Mouse (Mus musculus) heart, embryonic 13.5 days (tissue): ENCODE data around the gene Zfp984. TPM values are rescaled to one million over a fixed set of nuclear protein-coding genes. Genes with fewer than 3 reads are reported as not detected.
"Not testable (repeated sequence)": the region's sequence is repeated elsewhere in the genome, so short reads cannot be mapped to it uniquely, and the experiment has no call there.

Experiments used
- ATAC-seq: fragments of 200-750 bp; cut with Nextera tagmentation; 2 replicates; pipeline ENCODE4 v1.8.0; 2017; ENCODE audit warnings: moderate TSS enrichment; ENCODE audit not compliant: insufficient number of reproducible peaks, low FRiP score, low TSS enrichment; ENCODE audit errors: extremely low read depth
- H3K27ac ChIP-seq: fragments of 300-500 bp; sonication (generic); replicated peaks from 2 replicates; pipeline ENCODE4 v1.5.1; 2015; ENCODE audit warnings: moderate library complexity, mild to moderate bottlenecking, inconsistent platforms
- H3K27me3 ChIP-seq: fragments of 300-500 bp; sonication (generic); replicated peaks from 2 replicates; pipeline ENCODE4 v1.6.1; 2015; ENCODE audit warnings: mild to moderate bottlenecking, inconsistent platforms
- H3K36me3 ChIP-seq: fragments of 300-500 bp; sonication (generic); 2 replicates; pipeline ENCODE4 v1.6.1; 2015; ENCODE audit warnings: mild to moderate bottlenecking, inconsistent platforms
- H3K4me1 ChIP-seq: fragments of 300-500 bp; sonication (generic); 2 replicates; pipeline ENCODE4 v1.6.1; 2015; ENCODE audit warnings: inconsistent platforms
- H3K4me2 ChIP-seq: fragments of 300-500 bp; sonication (generic); 2 replicates; pipeline ENCODE4 v1.6.1; 2015; ENCODE audit warnings: inconsistent platforms, mild to moderate bottlenecking, moderate library complexity
- H3K4me3 ChIP-seq: fragments of 300-500 bp; sonication (generic); 2 replicates; pipeline ENCODE4 v1.5.1; 2015; ENCODE audit warnings: moderate library complexity, mild to moderate bottlenecking, inconsistent platforms
- H3K9ac ChIP-seq: fragments of 300-500 bp; sonication (generic); 2 replicates; pipeline ENCODE4 v1.6.1; 2015; ENCODE audit warnings: inconsistent platforms, mild to moderate bottlenecking, moderate library complexity
- H3K9me3 ChIP-seq: fragments of 300-500 bp; sonication (generic); 2 replicates; pipeline ENCODE4 v1.6.1; 2016; ENCODE audit warnings: inconsistent platforms
- WGBS: fragments of 180-500 bp; shearing (Covaris S2); methylation state at CpG from one replicate; pipeline ENCODE4 v1.1.7; 2015; ENCODE audit warnings: mixed read lengths; 5-methylcytosine and 5-hydroxymethylcytosine counted together
- polyA plus RNA-seq: library from polyadenylated mRNA; unstranded; fragments of >200 nt; fragmentation: Nextera tagmentation; extraction: Ambion mirVana; gene quantifications from 2 replicates; pipeline ENCODE4 v1.2.1, GENCODE M21; 2015

The Zfp984 gene
- polyA plus RNA-seq, 1 experiment from 2014 or later, result 9.1 TPM

DNA sequence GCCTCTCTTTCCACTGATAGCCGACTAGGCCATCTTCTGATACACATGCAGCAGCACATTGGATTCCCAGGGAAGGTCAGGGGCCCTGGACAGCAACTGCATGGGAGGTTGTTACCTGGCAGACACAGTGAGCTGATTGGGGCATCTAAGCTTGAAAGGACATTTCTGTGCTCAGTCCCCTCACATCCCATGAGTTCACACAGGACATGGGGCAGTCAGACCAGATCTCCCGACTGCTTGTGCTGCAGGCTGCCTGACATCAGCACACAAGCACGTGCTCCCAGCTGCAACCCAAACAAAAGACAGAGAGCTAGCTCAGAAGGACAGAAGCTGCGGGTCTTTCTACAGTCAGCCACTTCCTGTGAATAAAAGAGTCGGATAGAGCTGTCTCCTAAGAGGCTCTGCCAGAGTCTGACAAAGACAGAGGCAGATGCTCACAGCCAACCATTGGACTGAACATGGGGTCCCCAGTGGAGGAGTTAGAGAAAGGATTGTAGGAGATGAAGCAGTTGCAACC is 3.7 kb upstream of the Zfp984 start:
- no peaks in the 10 kb centered on the region for H3K36me3 ChIP-seq
- no peak; the same call in 1 of the 2 replicates for ATAC-seq
- H3K4me1 ChIP-seq, result peaks cover 10% of the 10 kb centered on the region
- no peak overlapping the region for H3K4me3 ChIP-seq
- H3K4me2 ChIP-seq, result no peak overlapping the region
- H3K9ac ChIP-seq, result no peak overlapping the region
- no peaks in the 10 kb centered on the region for H3K27me3 ChIP-seq
- no peaks in the 10 kb centered on the region for H3K9me3 ChIP-seq
- 33% methylated on average over 5 of the region's 5 CpGs for whole genome bisulfite sequencing
- H3K27ac ChIP-seq, result no peak overlapping the region

DNA sequence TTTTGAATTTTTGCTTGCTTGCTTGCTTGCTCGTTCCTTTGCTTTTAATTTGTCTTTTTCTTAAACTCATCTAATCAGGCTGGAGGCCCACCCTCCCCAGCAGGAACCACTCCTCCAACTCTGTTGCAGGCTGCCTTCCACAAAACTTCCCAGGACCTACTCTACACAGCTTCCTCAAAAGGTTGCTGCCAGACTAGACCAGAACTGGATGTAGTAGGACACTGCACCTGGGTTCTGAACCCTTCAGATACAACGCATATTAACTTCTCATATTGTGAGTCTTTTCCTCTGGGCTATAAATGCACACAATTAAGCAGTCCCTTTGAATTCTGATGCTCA is 347 bp upstream of the Zfp984 start:
- H3K4me1 ChIP-seq, result peaks cover 11% of the 10 kb centered on the region
- H3K9me3 ChIP-seq, H3K27me3 ChIP-seq, H3K27ac ChIP-seq, ATAC-seq: not testable (repeated sequence)
- peak overlapping the region; percentile 84; the same call in 1 of the 2 replicates for H3K9ac ChIP-seq
- peak overlapping the region; percentile 69 for H3K4me3 ChIP-seq
- 45% methylated on average over 2 of the region's 2 CpGs for WGBS
- peaks cover 15% of the 10 kb centered on the region for H3K36me3 ChIP-seq
- H3K4me2 ChIP-seq, result peak overlapping the region; percentile 81

DNA sequence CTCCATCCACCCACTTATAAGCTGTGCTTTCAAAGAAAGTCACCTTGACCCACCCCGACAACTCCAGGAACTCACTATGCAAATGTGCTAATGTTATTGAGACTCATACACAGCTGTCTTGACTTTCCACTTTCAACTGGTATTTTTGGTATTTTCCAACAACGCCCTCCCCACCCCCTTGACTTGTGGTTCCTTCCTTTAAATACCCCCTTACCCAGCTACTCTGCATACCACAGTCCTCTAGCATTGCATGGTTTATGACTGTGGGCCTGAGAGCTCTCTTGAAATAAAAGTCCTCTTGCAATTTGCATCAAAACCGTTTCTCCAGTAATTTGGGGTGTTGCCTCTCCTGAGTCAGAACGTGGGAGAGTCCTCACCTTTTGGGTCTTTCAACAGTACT is 1.1 kb downstream of the Zfp984 start:
- H3K27ac ChIP-seq, H3K9me3 ChIP-seq, ATAC-seq, H3K27me3 ChIP-seq, H3K9ac ChIP-seq: not testable (repeated sequence)
- Histone ChIP-seq H3K36me3 (peaks cover 30% of the 10 kb centered on the region), H3K4me3 (peak overlapping the region; percentile 69), H3K4me1 (peaks cover 11% of the 10 kb centered on the region), H3K4me2 (peak overlapping the region; percentile 81)
- 63% methylated on average over 4 of the region's 4 CpGs for WGBS

DNA sequence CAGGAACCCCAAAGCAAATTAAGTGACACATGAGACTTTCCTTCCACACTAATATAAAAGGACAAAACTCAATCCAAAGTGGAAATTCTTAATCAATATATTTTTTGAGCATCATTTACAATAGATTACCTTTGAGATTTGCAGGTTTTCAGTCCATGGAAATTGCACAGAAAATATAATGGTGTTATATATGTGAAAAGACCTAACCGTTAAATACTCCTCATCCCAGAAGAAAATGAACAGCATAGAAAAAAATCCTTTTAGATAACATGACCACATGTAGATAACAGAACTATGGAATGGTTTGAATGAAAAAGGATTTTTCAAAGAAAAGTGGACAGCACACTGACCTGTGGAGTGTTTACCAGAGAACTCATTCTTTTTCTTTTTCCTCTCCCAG is 14.3 kb downstream of the Zfp984 start:
- Histone ChIP-seq H3K9me3 (peaks cover 13% of the 10 kb centered on the region), H3K36me3 (peaks cover 37% of the 10 kb centered on the region)
- WGBS, result 88% methylated on average over 1 of the region's 1 CpGs
- H3K9ac ChIP-seq, ATAC-seq, H3K27me3 ChIP-seq, H3K4me3 ChIP-seq, H3K27ac ChIP-seq, H3K4me2 ChIP-seq, H3K4me1 ChIP-seq: not testable (repeated sequence)

DNA sequence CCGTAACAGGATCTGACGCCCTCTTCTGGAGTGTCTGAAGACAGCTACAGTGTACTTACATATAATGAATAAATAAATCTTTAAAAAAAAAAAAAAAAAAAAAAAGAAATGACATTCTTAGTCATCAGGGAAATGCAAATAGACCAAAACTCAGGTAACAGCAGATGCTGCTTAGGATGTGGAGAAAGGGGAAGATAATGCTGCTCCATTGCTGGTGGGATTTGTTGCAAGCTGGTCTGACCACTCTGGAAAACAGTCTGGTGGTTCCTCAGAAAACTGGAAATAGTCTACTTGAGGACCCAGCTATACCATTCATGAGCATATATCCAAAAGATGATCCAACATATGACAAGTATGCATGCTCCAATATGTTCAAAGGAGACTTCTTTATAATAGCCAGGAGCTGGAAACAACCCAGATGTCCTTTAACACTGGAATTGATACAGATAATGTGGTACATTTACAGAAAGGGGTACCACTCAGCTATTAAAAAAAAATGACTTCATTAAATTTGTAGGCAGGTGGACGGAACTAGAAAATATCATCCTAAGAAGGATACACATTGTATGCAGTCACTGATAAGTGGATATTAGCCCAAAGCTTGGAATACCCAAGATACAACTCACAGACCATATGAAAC is 15.4 kb downstream of the Zfp984 start:
- ATAC-seq, H3K4me3 ChIP-seq, H3K27me3 ChIP-seq, H3K4me2 ChIP-seq, H3K27ac ChIP-seq, H3K4me1 ChIP-seq, H3K9ac ChIP-seq: not testable (repeated sequence)
- Histone ChIP-seq H3K36me3 (peaks cover 41% of the 10 kb centered on the region), H3K9me3 (peaks cover 11% of the 10 kb centered on the region)
- 74% methylated on average over 3 of the region's 3 CpGs for WGBS

DNA sequence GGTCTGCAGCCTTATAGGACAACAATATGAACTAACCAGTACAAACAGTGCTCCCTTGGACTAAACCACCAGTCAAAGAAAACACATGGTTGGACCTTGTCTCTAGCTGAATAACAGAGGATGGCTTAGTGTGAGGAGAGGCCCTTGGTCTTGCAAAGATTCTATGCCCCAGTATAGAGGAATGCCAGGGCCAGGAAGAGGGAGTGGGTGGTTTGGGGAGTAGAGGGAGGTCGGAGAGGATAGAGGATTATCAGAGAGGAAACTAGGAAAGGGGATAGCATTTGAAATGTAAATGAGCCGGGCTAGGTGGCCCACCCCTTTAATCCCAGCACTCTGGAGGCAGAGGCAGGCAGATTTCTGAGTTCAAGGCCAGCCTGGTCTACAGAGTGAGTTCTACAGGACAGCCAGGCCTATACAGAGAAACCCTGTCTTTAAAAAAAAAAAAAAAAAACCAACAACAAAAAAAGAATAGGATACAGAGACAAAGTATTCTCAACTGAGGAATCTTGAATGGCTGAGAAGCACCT is 16.1 kb downstream of the Zfp984 start:
- WGBS, result 59% methylated on average over 2 of the region's 2 CpGs
- not testable (repeated sequence) for H3K4me3 ChIP-seq, H3K4me1 ChIP-seq, H3K27ac ChIP-seq, H3K4me2 ChIP-seq, ATAC-seq, H3K27me3 ChIP-seq, H3K9ac ChIP-seq
- Histone ChIP-seq H3K36me3 (peaks cover 47% of the 10 kb centered on the region), H3K9me3 (peaks cover 11% of the 10 kb centered on the region)

DNA sequence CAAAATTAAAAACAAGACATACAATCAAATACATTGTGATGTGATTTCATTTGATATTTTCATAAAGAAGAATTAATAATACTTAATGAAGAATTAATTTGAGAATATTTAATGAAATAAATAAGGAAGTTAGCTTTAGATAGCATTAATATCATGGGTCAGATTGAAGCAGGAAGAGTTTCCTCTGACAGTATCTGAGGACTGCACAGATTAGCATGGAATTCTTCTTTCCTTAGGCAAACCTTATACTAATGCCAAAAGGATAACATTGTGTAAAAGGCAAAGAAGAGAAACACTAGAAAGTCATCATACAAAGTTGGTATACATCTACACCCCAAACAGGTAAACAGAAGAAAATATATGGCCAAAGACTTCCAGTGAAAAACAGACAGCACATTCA is 17.9 kb downstream of the Zfp984 start:
- Histone ChIP-seq H3K36me3 (peaks cover 57% of the 10 kb centered on the region), H3K9me3 (peaks cover 11% of the 10 kb centered on the region)
- H3K27me3 ChIP-seq, ATAC-seq, H3K4me1 ChIP-seq, H3K9ac ChIP-seq, H3K27ac ChIP-seq, H3K4me2 ChIP-seq, H3K4me3 ChIP-seq: not testable (repeated sequence)

DNA sequence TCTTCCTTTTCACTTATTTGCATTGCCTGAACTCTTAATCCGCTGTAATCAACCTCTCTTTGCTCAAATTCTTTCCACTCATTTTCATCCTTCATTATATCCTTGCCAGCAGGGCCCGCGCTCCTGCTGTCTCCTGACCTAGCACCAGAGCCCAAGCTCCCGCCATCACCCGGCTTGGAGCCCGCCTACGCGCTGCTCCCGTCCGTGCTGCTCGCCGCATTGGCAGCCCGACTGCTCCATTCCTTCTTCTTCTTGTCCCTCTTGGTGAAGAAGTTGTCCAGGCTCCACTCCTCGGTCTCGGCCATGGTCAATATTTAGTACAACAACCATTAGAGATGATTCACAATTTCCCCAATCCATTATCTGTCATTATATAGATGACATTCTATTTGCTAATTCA is 63.3 kb downstream of the Zfp984 start:
- H3K4me1 ChIP-seq, H3K4me3 ChIP-seq, ATAC-seq, H3K27ac ChIP-seq, H3K27me3 ChIP-seq, H3K4me2 ChIP-seq, H3K36me3 ChIP-seq, H3K9ac ChIP-seq: not testable (repeated sequence)
- WGBS, result 90% methylated on average over 14 of the region's 15 CpGs
- H3K9me3 ChIP-seq, result peaks cover 11% of the 10 kb centered on the region

DNA sequence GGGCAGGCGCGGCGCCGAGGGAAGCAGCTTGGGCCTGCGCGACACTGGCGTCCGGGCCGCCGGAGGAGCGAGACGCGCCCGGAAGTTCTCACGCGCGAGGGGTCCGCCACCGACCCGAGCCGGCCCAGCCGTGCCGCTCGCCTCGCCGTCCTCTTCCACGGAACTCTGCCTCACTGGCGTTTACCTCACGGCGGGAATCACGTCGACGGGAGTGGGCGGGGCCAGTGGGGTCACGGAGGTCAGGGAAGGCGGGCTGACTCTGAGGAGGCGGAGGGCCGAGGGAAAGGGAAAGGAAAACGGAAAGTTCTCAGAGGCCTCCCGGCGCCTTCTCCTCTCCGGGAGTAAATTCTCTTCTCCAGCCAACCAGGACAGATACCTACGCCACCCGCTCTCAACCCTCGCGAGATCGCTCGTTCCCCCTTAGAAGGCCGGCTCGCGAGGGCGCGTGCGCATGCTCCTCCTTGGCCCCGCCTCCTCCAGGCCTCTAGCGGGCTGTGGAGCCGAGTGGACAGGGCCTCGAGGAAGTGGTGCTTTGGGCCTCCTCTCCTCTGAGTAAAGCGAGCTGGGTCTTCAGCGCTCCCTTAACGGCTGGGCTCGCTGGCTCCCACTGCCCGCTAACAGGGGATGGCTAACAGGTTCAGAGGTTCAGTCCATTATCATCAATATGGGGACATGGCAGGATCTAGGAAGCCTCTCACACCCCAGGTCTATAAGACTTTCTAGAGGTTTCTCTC is 70.8 kb downstream of the Zfp984 start:
- ATAC-seq, H3K4me1 ChIP-seq, H3K36me3 ChIP-seq, H3K27me3 ChIP-seq, H3K27ac ChIP-seq: not testable (repeated sequence)
- 25% methylated on average over 60 of the region's 63 CpGs for WGBS
- Histone ChIP-seq H3K4me2 (peak overlapping the region; percentile 70), H3K9me3 (peaks cover 13% of the 10 kb centered on the region), H3K9ac (peak overlapping the region; percentile 58; the same call in 1 of the 2 replicates), H3K4me3 (peak overlapping the region; percentile 54)
